20 mouse cellular contexts compared by ENCODE assay signal in genomic region chr12:17132243-17132642, GRCm38 (mm10). TPM values are rescaled to one million over a fixed set of nuclear protein-coding genes. Genes with fewer than 3 reads are reported as not detected.
"Had no signal": no experiment of that assay in that cellular context is flagged by ENCODE, and none has a peak within 500 bp of the region (broad histone marks: within the 10 kb centered on the region; RNA-seq: fewer than 3 reads in every experiment).

No protein-coding gene starts in this region.

- ATAC-seq: intestine, postnatal 0 days had no signal

- H3K36me3 ChIP-seq: limb, embryonic 10.5 days; liver, embryonic 15.5 days; neural tube, embryonic 12.5 days had no signal

- H3K27ac ChIP-seq: layer of hippocampus, adult 2 months; limb, embryonic 10.5 days; liver, embryonic 15.5 days; macrophage; neural tube, embryonic 12.5 days had no signal

- H3K4me1 ChIP-seq: limb, embryonic 10.5 days; liver, embryonic 15.5 days; megakaryocyte, embryonic 14.5 days; neural tube, embryonic 12.5 days had no signal

- H3K9me3 ChIP-seq: limb, embryonic 10.5 days; liver, embryonic 15.5 days; neural tube, embryonic 12.5 days had no signal

- H3K4me2 ChIP-seq: liver, embryonic 11.5 days; liver, embryonic 15.5 days; neural tube, embryonic 12.5 days had no signal

- H3K4me3 ChIP-seq: layer of hippocampus, adult 2 months; limb, embryonic 10.5 days; liver, embryonic 15.5 days; megakaryocyte, embryonic 14.5 days; neural tube, embryonic 12.5 days had no signal

- H3K27me3 ChIP-seq: liver, embryonic 15.5 days; megakaryocyte, embryonic 14.5 days; neural tube, embryonic 12.5 days had no signal

- DNase-seq: kidney, adult 8-10 months; kidney, postnatal 36 days; lung, adult 2 months; lung, postnatal 10 days; midbrain, embryonic 14.5 days; retina, postnatal 1 day; right cerebral cortex, postnatal 4 days; spleen, adult 18-20 months; thymus, adult 18-20 months; thymus, postnatal 14 days had no signal

- H3K9ac ChIP-seq: liver, embryonic 15.5 days; neural tube, embryonic 12.5 days had no signal

RNA-seq across cellular contexts. Expression of gene Kcnf1, which starts 44.4 kb away (rescaled TPM):
- total RNA-seq: monocyte, adult 5-6 weeks; neutrophil, adult 5-6 weeks had no signal
- polyA plus RNA-seq: macrophage had no signal
